Mouse (Mus musculus): ENCODE measurements at regions not wholly inside any gene's neighbourhood (a gene's known extent, or its start where the extent isn't known, plus 50 kb on each side); places are given as distances from the start of the nearest gene placed in this dataset.

GRCm38 (mm10) chr11:89165278-89165677, 91.6 kb downstream of the Gm525 start:
- Histone ChIP-seq H3K4me2 (ENCODE audit: low read depth, low read length) (no peak overlapping the region), H3K36me3 (replicated peaks; ENCODE audit: insufficient read depth, low read length) (no peaks in the 10 kb centered on the region), H3K4me1 (ENCODE audit: insufficient read depth) (no peaks in the 10 kb centered on the region), H3K4me3 (ENCODE audit: low read depth, low read length) (no peak overlapping the region), H3K9ac (replicated peaks) (no peak overlapping the region), H3K9me3 (ENCODE audit: low read length) (no peaks in the 10 kb centered on the region), H3K27me3 (ENCODE audit: insufficient read depth, low read length) (no peaks in the 10 kb centered on the region), H3K27ac (ENCODE audit: low read depth) (no peak overlapping the region)
- ATAC-seq, result no peak
- WGBS (ENCODE audit: insufficient replicate concordance), result 12% methylated on average over 6 of the region's 6 CpGs
- no peak for TF ChIP-seq EP300 (IDR thresholded peaks at IDR 0.05; ENCODE audit: low read depth)
- peak; percentile 92 for TF ChIP-seq CTCF (IDR thresholded peaks at IDR 0.05; ENCODE audit: low read depth)
- DNase-seq, result peak; percentile 86

DNA sequence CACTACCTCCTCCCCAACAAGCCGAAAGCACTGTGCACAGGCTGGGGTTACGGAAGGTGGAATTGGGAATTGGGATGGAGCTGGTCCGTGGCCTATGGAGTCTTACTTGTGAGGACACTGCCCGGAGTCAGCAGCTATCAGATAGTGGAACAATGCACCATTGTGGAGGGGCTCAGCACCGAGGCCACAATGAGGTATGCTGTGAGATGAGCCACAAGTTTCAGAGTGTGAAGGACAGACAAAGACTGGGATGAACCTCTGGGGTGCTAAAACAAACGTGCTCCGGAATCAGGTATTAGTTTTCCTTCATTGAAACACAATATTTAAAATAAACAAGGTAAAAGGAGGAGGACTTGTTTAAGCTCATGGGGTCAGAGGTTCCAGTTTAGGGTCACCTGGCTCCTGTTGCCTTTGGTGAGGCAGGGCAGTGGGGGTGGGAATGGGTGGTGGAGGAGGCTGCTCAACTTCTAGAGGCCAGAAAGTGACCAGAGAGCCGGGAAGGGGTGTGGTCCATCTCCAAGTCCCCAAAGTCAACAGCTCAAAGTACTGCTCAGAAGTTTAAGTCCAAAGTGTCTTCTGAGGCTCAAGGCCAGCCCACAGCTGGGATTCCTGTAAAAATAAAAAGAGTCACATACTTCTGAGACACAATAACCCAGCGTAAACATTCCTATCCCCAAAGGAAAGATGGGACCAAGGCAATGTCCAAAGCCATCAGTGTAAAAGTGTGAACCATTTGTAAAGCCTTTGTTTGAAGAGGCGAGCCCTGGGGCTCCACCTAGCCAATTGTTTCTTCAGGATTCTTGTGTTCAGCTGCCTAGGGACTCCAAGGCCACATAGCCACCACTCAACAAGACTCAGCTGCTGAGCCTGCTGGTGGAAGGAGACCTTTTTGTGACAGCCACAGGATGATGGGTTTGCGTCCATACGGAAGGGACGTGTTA, 80.1 kb downstream of the Gm525 start:
- no peak overlapping the region for H3K9ac ChIP-seq (replicated peaks)
- no peak for TF ChIP-seq CTCF (IDR thresholded peaks at IDR 0.05; ENCODE audit: low read depth)
- no peak for TF ChIP-seq EP300 (IDR thresholded peaks at IDR 0.05; ENCODE audit: low read depth)
- no peaks in the 10 kb centered on the region for H3K36me3 ChIP-seq (replicated peaks; ENCODE audit: insufficient read depth, low read length)
- ATAC-seq, result no peak
- H3K27me3 ChIP-seq (ENCODE audit: insufficient read depth, low read length), result no peaks in the 10 kb centered on the region
- H3K4me3 ChIP-seq (ENCODE audit: low read depth, low read length), result no peak overlapping the region
- no peaks in the 10 kb centered on the region for H3K4me1 ChIP-seq (ENCODE audit: insufficient read depth)
- DNase-seq, result no peak
- H3K9me3 ChIP-seq (ENCODE audit: low read length), result no peaks in the 10 kb centered on the region
- H3K27ac ChIP-seq (ENCODE audit: low read depth), result no peak overlapping the region
- 64% methylated on average over 13 of the region's 13 CpGs for WGBS (ENCODE audit: insufficient replicate concordance)
- H3K4me2 ChIP-seq (ENCODE audit: low read depth, low read length), result no peak overlapping the region

- Histone ChIP-seq H3K36me3 (replicated peaks; ENCODE audit: insufficient read depth, low read length) (no peaks in the 10 kb centered on the region), H3K9ac (replicated peaks) (no peak overlapping the region), H3K27me3 (ENCODE audit: insufficient read depth, low read length) (no peaks in the 10 kb centered on the region), H3K4me3 (ENCODE audit: low read depth, low read length) (no peak overlapping the region), H3K9me3 (ENCODE audit: low read length) (no peaks in the 10 kb centered on the region), H3K4me2 (ENCODE audit: low read depth, low read length) (no peak overlapping the region), H3K4me1 (ENCODE audit: insufficient read depth) (no peaks in the 10 kb centered on the region), H3K27ac (ENCODE audit: low read depth) (no peak overlapping the region)
- DNase-seq, result no peak
- ATAC-seq, result no peak
- no peak for TF ChIP-seq CTCF (IDR thresholded peaks at IDR 0.05; ENCODE audit: low read depth)
- no peak for TF ChIP-seq EP300 (IDR thresholded peaks at IDR 0.05; ENCODE audit: low read depth)
- WGBS (ENCODE audit: insufficient replicate concordance), result 81% methylated on average over 8 of the region's 8 CpGs
Measured at GRCm38 (mm10) chr11:89147990-89148389, 74.3 kb downstream of the Gm525 start.

DNA sequence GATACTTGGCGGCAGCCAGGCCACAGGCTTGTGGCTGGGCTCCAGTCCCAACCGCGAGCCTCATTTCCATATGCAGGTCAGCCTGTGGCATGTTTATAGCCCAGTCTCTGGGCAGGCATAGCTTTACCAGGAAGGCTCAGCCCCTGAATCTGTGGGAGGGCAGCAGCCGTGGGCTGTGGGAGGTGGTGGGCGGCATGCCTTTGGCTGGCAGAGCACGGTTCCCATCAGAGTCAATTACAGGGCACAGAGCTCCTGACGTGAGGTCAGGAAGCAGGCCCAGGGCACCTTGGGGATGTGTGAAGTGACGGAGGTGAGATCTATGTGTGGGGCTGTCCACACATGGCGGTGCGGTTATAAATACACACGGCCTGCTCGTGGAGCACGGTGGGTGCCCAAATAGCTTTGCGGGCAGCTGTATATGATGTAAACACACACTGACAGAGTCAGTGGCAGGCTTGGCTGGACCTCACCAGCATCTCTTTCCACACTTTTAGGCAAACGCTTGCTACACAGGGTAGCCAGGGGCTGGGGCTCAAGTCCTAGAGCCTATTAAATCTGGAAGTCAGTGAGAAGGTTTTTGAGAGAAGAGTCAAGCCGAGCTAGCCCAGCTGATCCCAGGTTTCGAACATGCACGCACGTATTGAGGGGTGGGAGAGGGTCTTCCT, 71.8 kb downstream of the Gm525 start:
- no peak overlapping the region for H3K27ac ChIP-seq (ENCODE audit: low read depth)
- H3K4me3 ChIP-seq (ENCODE audit: low read depth, low read length), result no peak overlapping the region
- no peak overlapping the region for H3K9ac ChIP-seq (replicated peaks)
- H3K4me1 ChIP-seq (ENCODE audit: insufficient read depth), result no peaks in the 10 kb centered on the region
- H3K27me3 ChIP-seq (ENCODE audit: insufficient read depth, low read length), result no peaks in the 10 kb centered on the region
- no peak for TF ChIP-seq CTCF (IDR thresholded peaks at IDR 0.05; ENCODE audit: low read depth)
- TF ChIP-seq EP300 (IDR thresholded peaks at IDR 0.05; ENCODE audit: low read depth), result no peak
- 56% methylated on average over 19 of the region's 19 CpGs for WGBS (ENCODE audit: insufficient replicate concordance)
- no peak overlapping the region for H3K4me2 ChIP-seq (ENCODE audit: low read depth, low read length)
- ATAC-seq, result no peak
- no peaks in the 10 kb centered on the region for H3K36me3 ChIP-seq (replicated peaks; ENCODE audit: insufficient read depth, low read length)
- no peaks in the 10 kb centered on the region for H3K9me3 ChIP-seq (ENCODE audit: low read length)
- no peak for DNase-seq

DNA sequence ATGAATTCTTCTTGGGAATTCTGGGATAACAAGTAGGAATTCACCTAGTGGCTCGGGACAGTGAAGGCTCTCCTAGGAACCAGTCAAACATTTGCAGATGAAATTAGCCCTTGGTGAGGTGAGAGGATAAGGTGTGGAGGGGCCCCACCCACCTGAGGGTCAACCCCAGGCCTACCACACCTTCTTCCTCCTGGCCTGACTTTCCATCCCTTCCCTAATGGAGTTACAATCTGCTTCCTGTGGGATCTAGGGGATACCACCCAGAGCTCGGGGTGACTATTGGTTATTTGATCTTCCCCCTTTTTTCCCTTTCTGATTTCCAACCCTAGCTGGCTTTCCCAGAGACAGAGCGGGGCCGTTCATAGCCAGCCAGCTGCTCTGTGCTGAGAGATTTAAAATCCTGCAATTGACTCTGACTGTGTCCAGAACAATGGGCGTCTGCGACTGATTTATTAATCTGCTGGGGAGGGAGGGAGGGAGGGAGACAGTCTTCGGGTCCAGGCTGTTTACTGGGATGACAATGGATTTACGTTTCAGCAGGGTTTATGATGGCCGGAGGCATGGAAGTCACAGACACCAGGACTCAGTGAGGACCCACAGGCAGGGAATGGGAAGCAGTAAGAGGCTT, 69.0 kb downstream of the Gm525 start:
- no peaks in the 10 kb centered on the region for H3K27me3 ChIP-seq (ENCODE audit: insufficient read depth, low read length)
- no peak overlapping the region for H3K27ac ChIP-seq (ENCODE audit: low read depth)
- no peaks in the 10 kb centered on the region for H3K4me1 ChIP-seq (ENCODE audit: insufficient read depth)
- no peak for ATAC-seq
- DNase-seq, result no peak
- WGBS (ENCODE audit: insufficient replicate concordance), result 55% methylated on average over 9 of the region's 9 CpGs
- no peak overlapping the region for H3K9ac ChIP-seq (replicated peaks)
- H3K4me3 ChIP-seq (ENCODE audit: low read depth, low read length), result no peak overlapping the region
- no peak overlapping the region for H3K4me2 ChIP-seq (ENCODE audit: low read depth, low read length)
- H3K9me3 ChIP-seq (ENCODE audit: low read length), result no peaks in the 10 kb centered on the region
- H3K36me3 ChIP-seq (replicated peaks; ENCODE audit: insufficient read depth, low read length), result no peaks in the 10 kb centered on the region
- no peak for TF ChIP-seq EP300 (IDR thresholded peaks at IDR 0.05; ENCODE audit: low read depth)
- no peak for TF ChIP-seq CTCF (IDR thresholded peaks at IDR 0.05; ENCODE audit: low read depth)
